Mouse (Mus musculus): ENCODE measurements at regions not wholly inside any gene's neighbourhood (a gene's known extent, or its start where the extent isn't known, plus 50 kb on each side); places are given as distances from the start of the nearest gene placed in this dataset.

- no peak for TF ChIP-seq ZC3H11A (IDR thresholded peaks at IDR 0.05; ENCODE audit: borderline replicate concordance, low read depth, low read length)
- TF ChIP-seq CHD2 (IDR thresholded peaks at IDR 0.05; ENCODE audit: low read depth, low read length) = no peak
Measured at GRCm38 (mm10) chr7:75018640-75019039, 290.4 kb downstream of the Sv2b start.
